Mouse (Mus musculus) forebrain, embryonic 11.5 days (tissue): Measurements from ENCODE around the gene Col5a3. TPM values are rescaled to one million over a fixed set of nuclear protein-coding genes. Genes with fewer than 3 reads are reported as not detected.

Experiments
- ATAC-seq: fragments of 200-750 bp; cut with Nextera tagmentation; replicated peaks from 2 replicates; pipeline ENCODE4 v1.8.0; 2017; ENCODE audit warnings: moderate TSS enrichment; ENCODE audit not compliant: low FRiP score
- DNase-seq: peaks from one replicate; pipeline ENCODE4 v3.0.0-alpha.2; 2017; ENCODE audit warnings: low spot score
- H3K27ac ChIP-seq: fragments of 300-500 bp; sonication (generic); 2 replicates; pipeline ENCODE4 v1.5.1; 2014; ENCODE audit warnings: low read depth, low read length
- H3K27me3 ChIP-seq: fragments of 300-500 bp; sonication (generic); 2 replicates; pipeline ENCODE4 v1.6.1; 2014; ENCODE audit warnings: mild to moderate bottlenecking, low read length, mixed read lengths; ENCODE audit not compliant: control insufficient read depth, insufficient read depth
- H3K36me3 ChIP-seq: fragments of 300-500 bp; sonication (generic); 2 replicates; pipeline ENCODE4 v1.6.1; 2014; ENCODE audit warnings: mild to moderate bottlenecking, low read length, moderate library complexity, mixed read lengths; ENCODE audit not compliant: control insufficient read depth, insufficient read depth
- H3K4me1 ChIP-seq: fragments of 300-500 bp; sonication (generic); replicated peaks from 2 replicates; pipeline ENCODE4 v1.6.1; 2014; ENCODE audit warnings: low read length, mixed read lengths; ENCODE audit not compliant: control insufficient read depth, insufficient read depth
- H3K4me2 ChIP-seq: fragments of 300-500 bp; sonication (generic); 2 replicates; pipeline ENCODE4 v1.6.1; 2014; ENCODE audit warnings: low read depth, mild to moderate bottlenecking, low read length, moderate library complexity, mixed read lengths; ENCODE audit not compliant: severe bottlenecking
- H3K4me3 ChIP-seq: fragments of 300-500 bp; sonication (generic); 2 replicates; pipeline ENCODE4 v1.5.1; 2014; ENCODE audit warnings: low read depth, low read length
- H3K9ac ChIP-seq: fragments of 300-500 bp; sonication (generic); 2 replicates; pipeline ENCODE4 v1.6.1; 2014; ENCODE audit warnings: low read length
- H3K9me3 ChIP-seq: fragments of 300-500 bp; sonication (generic); 2 replicates; pipeline ENCODE4 v1.6.1; 2016; ENCODE audit warnings: low read length, mixed read lengths; ENCODE audit not compliant: control insufficient read depth
- whole genome bisulfite sequencing: fragments of 180-500 bp; shearing (Covaris S2); extraction: QIAGEN DNeasy Blood & Tissue Kit; methylation state at CpG from one replicate; pipeline ENCODE4 v1.1.7; 2014; 5-methylcytosine and 5-hydroxymethylcytosine counted together
- polyA plus RNA-seq: library from polyadenylated mRNA; unstranded; fragments of >200 nt; fragmentation: Nextera tagmentation; extraction: Ambion mirVana; gene quantifications from 2 replicates; pipeline ENCODE4 v1.2.1, GENCODE M21; 2014

Gene Col5a3
- 0.52 and 0.59 TPM in 2 replicates for polyA plus RNA-seq

DNA sequence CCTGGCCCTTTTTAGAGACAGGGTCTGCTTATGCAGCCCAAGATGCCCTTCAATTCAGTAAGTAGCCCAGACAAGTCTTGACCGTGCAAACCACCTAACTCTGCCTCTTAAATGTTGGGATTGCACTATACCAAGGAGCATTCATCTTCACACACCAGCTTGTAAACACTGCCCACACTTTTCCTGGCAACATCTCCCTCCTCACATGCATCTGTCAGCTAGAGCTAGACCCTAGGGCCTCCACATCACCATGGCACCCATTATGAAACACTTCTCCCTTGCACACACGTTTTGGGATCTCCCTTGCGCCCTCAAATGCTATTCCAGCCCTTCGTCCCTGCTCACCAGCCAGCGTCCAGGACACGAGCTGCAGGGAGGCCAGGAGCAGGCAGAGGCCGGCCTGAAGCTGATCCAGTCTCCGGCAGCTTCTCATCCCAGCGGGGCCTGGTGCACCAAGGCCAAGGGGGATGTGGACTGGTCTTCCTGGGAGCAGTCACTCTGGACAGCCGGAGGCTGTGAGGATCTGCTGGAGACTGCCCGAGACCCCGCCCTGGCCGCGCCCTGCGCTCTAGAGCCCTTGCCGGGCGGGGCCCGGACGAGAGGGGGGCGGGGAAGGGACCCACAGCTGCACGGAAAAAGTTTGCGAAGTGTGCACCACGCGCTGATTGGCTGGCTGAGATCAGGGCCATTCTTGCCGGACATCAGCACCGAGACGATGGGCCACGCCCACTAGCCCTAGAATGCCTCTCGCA is at the start of gene Col5a3:
TSS of gene Col5a3 (minus strand) at position 547 of the 752 bp plus-strand sequence.
- peak; percentile 83 for ATAC-seq
- H3K9ac ChIP-seq, result peak within 1 kb of the TSS; percentile 28; the same call in 1 of the 2 replicates
- 4% methylated on average over 29 of the region's 29 CpGs for WGBS

DNA sequence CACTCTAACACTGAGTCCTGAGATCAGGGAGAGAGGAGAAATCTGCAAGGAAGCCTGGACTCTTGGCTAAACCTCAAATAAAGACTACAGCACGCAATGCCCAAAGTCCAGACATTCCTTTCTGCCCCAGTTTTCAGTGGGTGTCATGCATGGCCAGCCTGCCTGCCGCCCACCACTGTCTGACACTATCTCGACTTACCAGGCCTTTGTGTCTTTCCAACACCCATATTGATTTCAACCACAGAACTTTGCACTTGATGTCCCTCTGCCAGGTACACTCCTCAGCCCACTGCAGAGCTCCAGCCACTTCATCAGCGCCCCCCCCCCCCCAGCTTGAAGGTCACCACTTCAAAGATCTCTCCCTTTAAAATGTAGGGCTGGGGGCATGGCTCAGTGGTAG is 47.4 kb upstream of the Col5a3 start:
- no peak for ATAC-seq
- H3K27ac ChIP-seq, result no peak overlapping the region
- no peak overlapping the region for H3K4me2 ChIP-seq
- no peak for DNase-seq
- no peaks in the 10 kb centered on the region for H3K4me1 ChIP-seq
- WGBS, result 54% methylated on average over 4 of the region's 4 CpGs
- no peak overlapping the region for H3K4me3 ChIP-seq
- no peaks in the 10 kb centered on the region for H3K36me3 ChIP-seq
- no peak overlapping the region for H3K9ac ChIP-seq
- H3K9me3 ChIP-seq, result no peaks in the 10 kb centered on the region
- H3K27me3 ChIP-seq, result peaks cover 3% of the 10 kb centered on the region; the same call in 1 of the 2 replicates

More for the DNA sequence above, at the start of gene Col5a3:
- H3K4me1 ChIP-seq, result peaks cover 8% of the 10 kb centered on the region; the same call in 1 of the 2 replicates
- H3K4me3 ChIP-seq, result peak within 1 kb of the TSS; percentile 15
- 0 out of 2 replicates have a peak, but pooled peaks cover 2% of the 10 kb centered on the region for H3K27me3 ChIP-seq
- H3K9me3 ChIP-seq, result no peaks in the 10 kb centered on the region
- no peaks in the 10 kb centered on the region for H3K36me3 ChIP-seq
- H3K4me2 ChIP-seq, result peak within 1 kb of the TSS; percentile 46
- H3K27ac ChIP-seq, result no peak within 1 kb of the TSS
- DNase-seq, result peak; percentile 75

DNA sequence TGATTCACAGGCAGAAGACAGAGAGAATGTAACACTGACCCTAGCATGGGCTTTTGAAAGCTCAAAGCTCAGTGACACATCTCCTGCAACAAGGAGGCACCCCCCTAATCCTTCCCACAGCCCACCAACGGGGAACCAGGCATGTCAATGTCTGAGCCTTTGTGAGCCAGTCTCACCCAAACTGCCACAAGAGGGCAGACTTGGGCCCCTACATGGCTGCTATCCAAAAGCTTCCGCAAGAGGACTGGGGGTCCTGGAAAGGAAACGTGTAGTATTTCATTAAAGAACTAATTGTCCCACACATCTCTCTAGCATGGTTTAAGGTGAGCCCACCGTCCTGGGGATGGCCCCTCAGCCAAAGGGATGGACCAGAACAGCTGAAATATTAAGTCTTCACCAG is 47.0 kb upstream of the Col5a3 start:
- Histone ChIP-seq H3K4me2 (no peak overlapping the region), H3K27me3 (peaks cover 1% of the 10 kb centered on the region; the same call in 1 of the 2 replicates), H3K9me3 (no peaks in the 10 kb centered on the region), H3K27ac (no peak overlapping the region), H3K36me3 (no peaks in the 10 kb centered on the region), H3K4me3 (no peak overlapping the region), H3K9ac (no peak overlapping the region), H3K4me1 (no peaks in the 10 kb centered on the region)
- WGBS, result 19% methylated on average over 4 of the region's 4 CpGs
- ATAC-seq (no peak), DNase-seq (peak; percentile 72)

DNA sequence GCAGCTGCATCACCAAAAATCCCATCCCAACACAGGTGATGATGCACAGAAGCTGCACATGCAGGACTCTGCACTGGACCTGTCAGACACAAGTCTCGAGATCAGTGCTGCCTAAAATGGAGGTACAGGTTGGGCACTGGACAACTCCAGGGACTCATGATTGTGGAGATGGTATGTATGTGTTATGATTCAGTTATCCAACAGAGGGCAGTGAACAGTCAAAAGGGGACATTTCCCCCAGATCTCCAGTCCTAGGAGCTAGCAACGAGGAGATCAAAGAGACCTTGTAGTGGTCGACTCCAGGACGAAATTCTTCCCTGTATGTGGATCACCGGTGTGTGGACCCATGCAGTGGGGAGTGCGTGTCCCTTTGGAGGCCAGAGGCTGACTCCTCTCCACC is 45.1 kb upstream of the Col5a3 start:
- DNase-seq (no peak), ATAC-seq (no peak)
- Histone ChIP-seq H3K27me3 (no peaks in the 10 kb centered on the region), H3K4me3 (no peak overlapping the region), H3K9ac (no peak overlapping the region), H3K4me1 (no peaks in the 10 kb centered on the region), H3K36me3 (no peaks in the 10 kb centered on the region), H3K4me2 (no peak overlapping the region), H3K27ac (no peak overlapping the region), H3K9me3 (no peaks in the 10 kb centered on the region)
- WGBS, result 53% methylated on average over 6 of the region's 6 CpGs

DNA sequence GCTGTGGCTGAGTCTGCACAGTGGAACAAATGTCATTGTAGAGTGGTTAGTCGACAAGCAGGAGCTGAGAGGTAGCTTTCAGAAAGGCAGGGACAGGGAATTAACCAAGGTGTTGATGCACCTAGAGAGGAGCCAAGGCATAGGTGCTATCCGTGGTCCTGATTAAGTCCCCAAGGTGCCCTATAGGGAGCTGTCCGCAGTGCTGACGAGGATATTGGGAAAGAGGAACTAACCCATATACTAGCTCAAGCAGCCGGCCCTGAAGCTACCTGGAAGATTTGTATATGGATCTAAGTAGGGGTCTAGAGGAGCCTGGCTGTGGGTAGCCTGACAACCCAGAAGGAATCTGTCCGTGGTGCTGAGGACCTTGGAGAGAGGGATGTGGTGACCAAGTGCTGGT is 42.3 kb upstream of the Col5a3 start:
- Histone ChIP-seq H3K36me3 (no peaks in the 10 kb centered on the region), H3K4me3 (no peak overlapping the region), H3K27ac (no peak overlapping the region), H3K4me1 (no peaks in the 10 kb centered on the region), H3K4me2 (no peak overlapping the region), H3K9ac (no peak overlapping the region), H3K9me3 (no peaks in the 10 kb centered on the region), H3K27me3 (no peaks in the 10 kb centered on the region)
- DNase-seq, result no peak
- no peak for ATAC-seq
- 10% methylated on average over 6 of the region's 6 CpGs for WGBS

DNA sequence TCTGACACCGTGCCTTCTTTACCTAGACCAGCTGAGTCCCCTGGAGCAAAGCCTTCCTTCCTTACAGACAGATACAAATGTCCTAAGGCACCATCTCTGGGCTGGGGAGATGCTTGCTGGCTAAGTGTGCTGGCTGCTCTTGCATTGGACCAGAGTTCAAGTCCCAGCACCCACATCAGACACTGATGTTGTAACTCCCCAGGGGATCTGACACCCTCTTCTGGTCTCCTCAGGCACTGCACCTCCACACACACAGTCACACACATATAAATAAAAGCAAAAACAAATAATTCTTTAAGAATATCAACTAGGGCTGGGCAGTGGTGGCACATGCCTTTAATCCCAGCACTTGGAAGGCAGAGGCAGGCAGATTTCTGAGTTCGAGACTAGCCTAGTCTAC is 35.3 kb upstream of the Col5a3 start:
- Histone ChIP-seq H3K27ac (no peak overlapping the region), H3K9ac (no peak overlapping the region), H3K36me3 (no peaks in the 10 kb centered on the region), H3K4me2 (no peak overlapping the region), H3K9me3 (no peaks in the 10 kb centered on the region), H3K4me1 (no peaks in the 10 kb centered on the region), H3K4me3 (no peak overlapping the region), H3K27me3 (no peaks in the 10 kb centered on the region)
- no peak for ATAC-seq
- no peak for DNase-seq
- 89% methylated on average over 2 of the region's 2 CpGs for WGBS

DNA sequence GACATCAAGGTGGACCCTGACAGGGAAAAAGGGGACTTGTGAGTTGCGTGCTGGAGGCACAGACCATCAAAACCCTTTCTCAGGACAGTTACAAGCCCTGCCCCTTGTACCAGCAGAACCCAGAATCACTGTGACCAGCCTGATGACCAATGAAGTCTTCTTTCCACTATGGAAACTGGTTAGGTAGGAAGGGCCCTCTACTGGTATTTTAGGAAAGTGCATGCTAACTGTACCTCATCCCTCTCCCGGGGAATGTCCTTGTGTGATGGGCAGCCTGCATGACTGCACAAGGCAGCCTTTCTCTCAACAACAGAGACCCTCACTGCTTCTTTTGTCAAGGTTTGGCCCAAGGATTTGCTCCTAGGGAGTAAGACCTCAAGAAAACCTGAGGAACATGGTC is 27.8 kb upstream of the Col5a3 start:
- no peaks in the 10 kb centered on the region for H3K4me1 ChIP-seq
- DNase-seq (no peak), ATAC-seq (no peak)
- WGBS, result 34% methylated on average over 2 of the region's 2 CpGs
- no peak overlapping the region for H3K27ac ChIP-seq
- H3K9me3 ChIP-seq, result no peaks in the 10 kb centered on the region
- H3K36me3 ChIP-seq, result no peaks in the 10 kb centered on the region
- H3K9ac ChIP-seq, result no peak overlapping the region
- no peak overlapping the region for H3K4me2 ChIP-seq
- no peak overlapping the region for H3K4me3 ChIP-seq
- H3K27me3 ChIP-seq, result no peaks in the 10 kb centered on the region

DNA sequence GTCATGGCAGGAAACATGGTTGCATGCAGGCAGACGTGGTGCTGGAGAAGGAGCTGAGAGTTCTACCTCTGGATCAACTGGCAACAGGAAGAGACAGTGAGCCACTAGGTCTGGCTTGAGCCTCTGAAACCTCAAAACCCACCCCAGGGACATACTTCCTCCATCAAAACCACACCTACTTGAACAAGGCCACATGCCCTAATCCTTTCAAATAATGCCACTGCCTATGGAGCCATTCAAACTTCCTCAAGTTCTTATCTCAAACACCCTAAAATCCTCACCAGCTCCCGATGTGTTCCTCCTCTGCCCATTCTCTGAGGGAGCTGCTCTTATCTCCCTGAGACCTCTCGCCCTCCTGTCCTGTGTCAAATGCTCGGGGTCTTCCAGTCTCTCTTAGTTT is 27.3 kb upstream of the Col5a3 start:
- no peak for ATAC-seq
- no peaks in the 10 kb centered on the region for H3K9me3 ChIP-seq
- no peaks in the 10 kb centered on the region for H3K36me3 ChIP-seq
- no peak overlapping the region for H3K9ac ChIP-seq
- no peaks in the 10 kb centered on the region for H3K27me3 ChIP-seq
- WGBS, result 71% methylated on average over 4 of the region's 4 CpGs
- H3K4me3 ChIP-seq, result no peak overlapping the region
- H3K4me2 ChIP-seq, result no peak overlapping the region
- H3K4me1 ChIP-seq, result no peaks in the 10 kb centered on the region
- DNase-seq, result no peak
- H3K27ac ChIP-seq, result no peak overlapping the region

DNA sequence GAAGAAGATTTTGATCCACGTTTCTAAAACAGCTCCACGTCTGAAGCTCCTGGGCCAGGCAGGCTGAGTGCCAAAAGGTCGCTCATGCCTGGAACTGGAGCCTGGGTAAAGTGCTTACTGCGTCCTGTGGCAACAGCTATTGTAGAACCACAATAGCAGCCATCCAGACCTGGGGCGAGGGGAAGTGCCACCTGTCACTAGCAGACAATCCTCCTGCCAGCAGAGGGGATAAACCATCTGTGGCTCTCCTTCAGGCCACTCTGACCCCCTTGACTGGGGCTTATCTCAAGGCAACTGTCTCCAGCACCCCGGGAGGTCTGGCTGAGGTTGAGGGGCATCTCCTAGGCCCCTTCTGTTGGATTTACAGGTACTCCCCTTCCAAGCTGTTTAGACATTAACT is 24.1 kb upstream of the Col5a3 start:
- ATAC-seq (no peak), DNase-seq (no peak)
- Histone ChIP-seq H3K4me2 (no peak overlapping the region), H3K4me1 (no peaks in the 10 kb centered on the region), H3K36me3 (no peaks in the 10 kb centered on the region), H3K27ac (no peak overlapping the region), H3K4me3 (no peak overlapping the region), H3K27me3 (no peaks in the 10 kb centered on the region), H3K9ac (no peak overlapping the region), H3K9me3 (no peaks in the 10 kb centered on the region)
- 54% methylated on average over 6 of the region's 6 CpGs for WGBS
